Mouse (Mus musculus): ENCODE measurements around the gene Jtb. TPM values are rescaled to one million over a fixed set of nuclear protein-coding genes. Genes with fewer than 3 reads are reported as not detected.
A peak's percentile ranks its signal among the peaks of the same experiment; 100 is the strongest.
"Not testable (repeated sequence)": the region's sequence is repeated elsewhere in the genome, so short reads cannot be mapped to it uniquely, and the experiment has no call there.

Jtb gene
- polyA plus RNA-seq, 1 experiment from 2014 or later: 78.4 TPM

- H3K4me2 ChIP-seq; ATAC-seq (replicated peaks; ENCODE audit: insufficient number of reproducible peaks, insufficient read depth, low FRiP score, low read depth); H3K27me3 ChIP-seq; H3K9ac ChIP-seq; H3K9me3 ChIP-seq (replicated peaks); H3K4me3 ChIP-seq; H3K27ac ChIP-seq: not testable (repeated sequence)
- H3K4me1 ChIP-seq (replicated peaks): peaks cover 26% of the 10 kb centered on the region
- WGBS: 75% methylated on average over 2 of the region's 2 CpGs
- peaks cover 21% of the 10 kb centered on the region for H3K36me3 ChIP-seq
Observed at GRCm38 (mm10) chr3:90252659-90253058, 21.3 kb downstream of the Jtb start.

- not testable (repeated sequence) for H3K9me3 ChIP-seq (replicated peaks); H3K27ac ChIP-seq; H3K4me2 ChIP-seq; ATAC-seq (replicated peaks; ENCODE audit: insufficient number of reproducible peaks, insufficient read depth, low FRiP score, low read depth); H3K27me3 ChIP-seq; H3K9ac ChIP-seq; H3K4me3 ChIP-seq
- peaks cover 26% of the 10 kb centered on the region for H3K36me3 ChIP-seq
- WGBS: 67% methylated on average over 1 of the region's 1 CpGs
- peaks cover 25% of the 10 kb centered on the region for H3K4me1 ChIP-seq (replicated peaks)
Observed at GRCm38 (mm10) chr3:90253174-90253573, 21.8 kb downstream of the Jtb start.

DNA sequence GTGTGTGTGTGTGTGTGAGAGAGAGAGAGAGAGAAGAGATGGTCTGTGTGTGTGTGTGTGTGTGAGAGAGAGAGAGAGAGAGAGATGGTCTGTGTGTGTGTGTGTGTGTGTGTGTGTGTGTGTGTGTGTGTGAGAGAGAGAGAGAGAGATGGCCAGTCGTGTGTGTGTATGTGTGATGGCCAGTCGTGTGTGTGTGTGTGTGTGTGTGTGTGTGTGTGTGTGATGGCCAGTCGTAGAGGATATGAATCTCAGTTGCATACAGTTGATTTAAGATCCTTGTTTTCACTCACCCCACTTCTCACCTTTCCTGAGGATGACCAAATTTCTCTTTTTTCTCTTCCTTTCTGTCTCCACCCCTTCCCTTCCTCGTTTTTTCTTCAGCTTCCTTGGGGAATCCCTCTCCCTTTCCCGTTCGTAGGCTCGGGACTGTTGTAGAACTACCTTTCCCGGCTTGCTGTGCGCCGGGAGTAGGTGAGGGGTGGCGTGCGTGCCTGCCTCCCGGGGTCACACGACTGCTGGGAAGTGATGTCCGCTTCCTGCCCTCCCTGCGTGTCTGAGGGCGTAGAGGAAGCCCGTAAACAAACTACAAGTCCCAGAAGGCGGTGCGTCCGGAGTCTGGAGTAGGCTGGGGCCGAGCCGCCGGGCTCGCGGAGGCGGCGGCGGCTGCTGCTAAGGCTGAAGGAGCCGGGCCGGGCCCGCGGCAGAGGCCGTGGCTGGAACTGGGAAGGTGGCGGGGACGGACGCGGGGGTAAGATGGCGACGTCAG is 22.4 kb downstream of the Jtb start, which contains the start of gene Crtc2:
Gene Crtc2 (plus strand): TSS at position 511 of the 766 bp plus-strand sequence.
- peak within 1 kb of the TSS; percentile 94 for H3K9ac ChIP-seq
- no peaks in the 10 kb centered on the region for H3K27me3 ChIP-seq
- H3K27ac ChIP-seq: peak within 1 kb of the TSS; percentile 92
- H3K36me3 ChIP-seq: peaks cover 32% of the 10 kb centered on the region
- H3K4me1 ChIP-seq (replicated peaks): peaks cover 23% of the 10 kb centered on the region
- peak within 1 kb of the TSS; percentile 73 for H3K4me2 ChIP-seq
- no peaks in the 10 kb centered on the region for H3K9me3 ChIP-seq (replicated peaks)
- peak; percentile 98 for ATAC-seq (replicated peaks; ENCODE audit: insufficient number of reproducible peaks, insufficient read depth, low FRiP score, low read depth)
- peak within 1 kb of the TSS; percentile 97 for H3K4me3 ChIP-seq
- 1% methylated on average over 40 of the region's 40 CpGs for WGBS

DNA sequence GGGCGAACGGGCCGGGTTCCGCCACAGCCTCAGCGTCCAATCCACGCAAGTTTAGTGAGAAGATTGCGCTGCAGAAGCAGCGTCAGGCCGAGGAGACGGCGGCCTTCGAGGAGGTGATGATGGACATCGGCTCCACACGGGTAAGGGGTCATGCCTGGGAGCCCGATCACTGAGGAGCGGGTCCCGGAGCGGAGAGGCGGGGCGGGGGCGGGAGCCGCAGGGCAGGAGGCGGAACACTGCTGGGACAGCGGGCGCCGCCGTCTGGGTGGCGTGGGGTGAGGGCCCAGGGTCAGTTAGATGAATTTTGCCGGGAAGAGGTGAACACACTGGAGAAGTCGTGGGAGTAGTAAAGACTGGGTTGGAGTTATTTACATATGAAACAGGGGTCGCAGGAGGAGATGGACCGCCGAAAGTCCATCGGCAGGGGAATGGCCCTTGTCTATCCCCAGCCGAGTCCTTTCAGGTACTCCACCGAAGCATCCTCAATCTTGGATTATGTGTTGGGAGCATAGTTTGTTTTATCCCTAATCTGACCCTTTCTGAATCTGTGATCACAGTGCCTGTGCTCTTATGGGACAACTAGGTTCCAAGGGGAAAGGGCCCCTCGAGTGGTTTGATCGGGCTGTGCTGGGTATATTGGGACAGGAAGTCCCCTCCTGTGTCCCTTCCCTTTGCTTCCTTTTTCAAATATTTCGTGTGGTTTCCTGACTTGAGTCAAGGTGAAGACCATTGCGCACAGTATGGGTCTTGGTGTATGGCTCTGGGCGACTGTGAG is 23.2 kb downstream of the Jtb start:
- peak overlapping the region; percentile 92 for H3K27ac ChIP-seq
- H3K4me1 ChIP-seq (replicated peaks): peaks cover 17% of the 10 kb centered on the region
- peak overlapping the region; percentile 94 for H3K9ac ChIP-seq
- no peaks in the 10 kb centered on the region for H3K9me3 ChIP-seq (replicated peaks)
- H3K4me3 ChIP-seq: peak overlapping the region; percentile 97
- H3K36me3 ChIP-seq: peaks cover 36% of the 10 kb centered on the region
- ATAC-seq (replicated peaks; ENCODE audit: insufficient number of reproducible peaks, insufficient read depth, low FRiP score, low read depth): peak; percentile 62
- H3K4me2 ChIP-seq: peak overlapping the region; percentile 73
- under 1% methylated on average over 41 of the region's 41 CpGs for WGBS
- H3K27me3 ChIP-seq: no peaks in the 10 kb centered on the region

GRCm38 (mm10) chr3:90255194-90255565 is 23.8 kb downstream of the Jtb start:
- peak overlapping the region; percentile 92; the same call in 1 of the 2 replicates for H3K27ac ChIP-seq
- no peak for ATAC-seq (replicated peaks; ENCODE audit: insufficient number of reproducible peaks, insufficient read depth, low FRiP score, low read depth)
- no peaks in the 10 kb centered on the region for H3K27me3 ChIP-seq
- H3K9me3 ChIP-seq (replicated peaks): no peaks in the 10 kb centered on the region
- H3K4me2 ChIP-seq: peak overlapping the region; percentile 73
- peak overlapping the region; percentile 97 for H3K4me3 ChIP-seq
- peaks cover 42% of the 10 kb centered on the region for H3K36me3 ChIP-seq
- peaks cover 17% of the 10 kb centered on the region for H3K4me1 ChIP-seq (replicated peaks)
- H3K9ac ChIP-seq: peak overlapping the region; percentile 94
- 16% methylated on average over 2 of the region's 2 CpGs for WGBS

- Histone ChIP-seq H3K36me3 (peaks cover 45% of the 10 kb centered on the region), H3K9me3 (replicated peaks) (no peaks in the 10 kb centered on the region), H3K4me2 (peak overlapping the region; percentile 73; the same call in 1 of the 2 replicates), H3K27me3 (no peaks in the 10 kb centered on the region), H3K4me1 (replicated peaks) (peaks cover 14% of the 10 kb centered on the region), H3K9ac (no peak overlapping the region), H3K27ac (no peak overlapping the region), H3K4me3 (no peak overlapping the region)
- WGBS: 90% methylated on average over 14 of the region's 14 CpGs
- ATAC-seq (replicated peaks; ENCODE audit: insufficient number of reproducible peaks, insufficient read depth, low FRiP score, low read depth): no peak
Observed at GRCm38 (mm10) chr3:90255784-90256353, 24.5 kb downstream of the Jtb start.

DNA sequence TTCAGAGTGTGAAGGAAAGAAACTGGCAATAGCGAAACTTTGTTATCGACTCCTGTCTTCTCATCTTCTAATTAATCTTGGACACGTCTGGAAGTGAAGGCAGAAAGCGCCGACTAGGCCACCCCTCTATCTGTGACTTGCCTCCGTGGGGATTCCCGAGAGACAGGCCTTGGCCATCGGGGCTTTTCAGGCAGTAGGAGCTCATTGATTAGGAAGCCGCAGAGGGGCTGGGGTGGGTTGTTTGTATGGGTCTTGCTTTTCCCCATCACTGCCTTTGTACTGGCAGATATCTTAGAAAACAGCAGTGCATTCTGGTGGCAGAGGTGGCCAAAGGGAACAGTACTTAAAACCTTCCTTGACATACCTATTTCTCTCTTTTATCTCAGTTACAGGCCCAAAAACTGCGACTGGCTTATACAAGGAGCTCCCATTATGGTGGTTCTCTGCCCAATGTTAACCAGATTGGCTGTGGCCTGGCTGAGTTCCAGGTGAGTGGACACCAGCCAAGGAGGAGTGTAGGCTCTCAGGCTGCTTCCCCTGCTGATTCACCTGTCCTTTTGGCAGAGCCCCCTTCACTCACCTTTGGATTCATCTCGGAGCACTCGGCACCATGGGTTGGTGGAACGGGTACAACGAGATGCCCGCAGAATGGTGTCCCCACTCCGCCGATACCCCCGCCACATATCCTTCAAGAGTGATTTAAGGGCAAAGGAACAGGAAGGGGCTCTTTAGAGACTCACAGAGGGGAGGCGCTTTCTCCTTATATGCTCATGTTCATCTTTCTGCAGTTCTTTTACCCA is 25.5 kb downstream of the Jtb start:
- no peak overlapping the region for H3K4me3 ChIP-seq
- H3K4me1 ChIP-seq (replicated peaks): peaks cover 14% of the 10 kb centered on the region
- H3K9me3 ChIP-seq (replicated peaks): no peaks in the 10 kb centered on the region
- no peaks in the 10 kb centered on the region for H3K27me3 ChIP-seq
- no peak for ATAC-seq (replicated peaks; ENCODE audit: insufficient number of reproducible peaks, insufficient read depth, low FRiP score, low read depth)
- no peak overlapping the region for H3K27ac ChIP-seq
- no peak overlapping the region for H3K4me2 ChIP-seq
- H3K36me3 ChIP-seq: peaks cover 43% of the 10 kb centered on the region
- WGBS: 88% methylated on average over 19 of the region's 19 CpGs
- no peak overlapping the region for H3K9ac ChIP-seq

DNA sequence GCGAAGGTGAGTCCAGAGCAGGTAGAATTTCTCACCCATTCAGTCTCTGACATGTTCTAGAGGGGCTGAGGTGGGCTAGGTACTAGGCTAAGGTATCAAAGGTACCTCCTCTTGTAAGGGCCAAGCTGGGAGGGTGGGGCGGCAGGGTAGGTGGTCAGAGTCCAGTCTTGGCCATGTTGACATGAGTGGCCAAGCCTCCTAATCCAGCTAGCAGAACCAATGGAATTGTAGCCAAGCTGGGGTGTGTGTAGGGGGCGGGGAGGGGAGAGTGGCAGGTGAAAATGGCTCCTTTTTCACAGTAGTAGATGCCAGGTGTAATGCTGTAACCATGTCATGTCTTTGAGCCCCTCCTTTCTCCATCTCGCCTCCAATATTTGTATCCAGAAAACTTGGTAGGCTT is 27.1 kb downstream of the Jtb start:
- no peak overlapping the region for H3K9ac ChIP-seq
- no peaks in the 10 kb centered on the region for H3K27me3 ChIP-seq
- ATAC-seq (replicated peaks; ENCODE audit: insufficient number of reproducible peaks, insufficient read depth, low FRiP score, low read depth): no peak
- WGBS: 85% methylated on average over 4 of the region's 4 CpGs
- H3K9me3 ChIP-seq (replicated peaks): no peaks in the 10 kb centered on the region
- H3K4me3 ChIP-seq: no peak overlapping the region
- no peak overlapping the region for H3K4me2 ChIP-seq
- peaks cover 59% of the 10 kb centered on the region for H3K36me3 ChIP-seq
- H3K4me1 ChIP-seq (replicated peaks): peaks cover 11% of the 10 kb centered on the region
- no peak overlapping the region for H3K27ac ChIP-seq

DNA sequence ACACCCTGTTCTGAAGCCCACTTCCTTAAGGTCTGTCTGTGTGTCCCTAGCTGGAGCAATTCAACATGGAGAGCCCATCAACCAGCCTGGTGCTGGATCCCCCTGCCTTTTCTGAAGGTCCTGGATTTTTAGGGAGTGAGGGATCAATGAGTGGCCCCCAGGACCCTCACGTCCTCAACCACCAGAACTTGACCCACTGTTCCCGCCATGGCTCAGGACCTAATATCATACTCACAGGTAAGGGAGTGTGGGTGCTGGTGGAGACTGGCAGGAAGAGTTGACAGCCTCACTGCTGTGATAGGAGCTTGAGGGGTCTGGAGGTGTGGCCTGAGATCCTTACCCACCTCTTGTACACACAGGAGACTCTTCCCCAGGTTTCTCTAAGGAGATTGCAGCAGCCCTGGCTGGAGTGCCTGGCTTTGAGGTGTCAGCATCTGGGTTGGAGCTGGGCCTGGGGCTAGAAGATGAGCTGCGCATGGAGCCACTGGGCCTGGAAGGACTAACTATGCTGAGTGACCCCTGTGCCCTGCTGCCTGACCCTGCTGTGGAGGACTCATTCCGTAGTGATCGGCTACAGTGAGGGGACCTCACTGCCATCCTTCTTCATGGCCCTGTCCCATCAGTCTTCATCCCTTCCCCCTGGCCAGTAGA is 31.8 kb downstream of the Jtb start:
- 87% methylated on average over 5 of the region's 5 CpGs for WGBS
- H3K9ac ChIP-seq: no peak overlapping the region
- no peak for ATAC-seq (replicated peaks; ENCODE audit: insufficient number of reproducible peaks, insufficient read depth, low FRiP score, low read depth)

DNA sequence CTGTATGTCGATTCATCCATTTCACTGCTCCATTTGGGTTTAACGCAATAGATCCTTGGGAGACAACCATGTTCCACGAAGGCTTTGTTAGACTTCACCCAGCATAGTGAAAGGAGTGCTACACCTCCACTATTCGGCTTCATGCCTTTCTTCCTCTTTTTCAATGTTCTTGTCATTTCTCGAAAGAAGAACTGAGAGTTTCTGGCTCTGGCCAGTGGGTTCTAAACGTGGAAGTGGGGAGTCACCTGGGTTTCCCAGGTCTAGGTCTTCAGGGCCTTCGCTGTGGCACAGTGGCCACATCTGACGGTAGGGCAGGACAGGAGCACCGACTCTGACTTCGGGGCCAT is 33.3 kb downstream of the Jtb start:
- no peaks in the 10 kb centered on the region for H3K9me3 ChIP-seq (replicated peaks)
- 32% methylated on average over 10 of the region's 10 CpGs for WGBS
- peak overlapping the region; percentile 79 for H3K4me3 ChIP-seq
- peaks cover 20% of the 10 kb centered on the region for H3K4me1 ChIP-seq (replicated peaks)
- no peaks in the 10 kb centered on the region for H3K27me3 ChIP-seq
- peaks cover 41% of the 10 kb centered on the region for H3K36me3 ChIP-seq
- H3K4me2 ChIP-seq: peak overlapping the region; percentile 89
- peak overlapping the region; percentile 100; the same call in 1 of the 2 replicates for H3K27ac ChIP-seq
- peak overlapping the region; percentile 88 for H3K9ac ChIP-seq
- no peak for ATAC-seq (replicated peaks; ENCODE audit: insufficient number of reproducible peaks, insufficient read depth, low FRiP score, low read depth)

More for the DNA sequence above, 31.8 kb downstream of the Jtb start:
- peaks cover 55% of the 10 kb centered on the region for H3K36me3 ChIP-seq
- H3K27ac ChIP-seq: no peak overlapping the region
- peaks cover 20% of the 10 kb centered on the region for H3K4me1 ChIP-seq (replicated peaks)
- no peak overlapping the region for H3K4me2 ChIP-seq
- H3K27me3 ChIP-seq: no peaks in the 10 kb centered on the region
- no peaks in the 10 kb centered on the region for H3K9me3 ChIP-seq (replicated peaks)
- no peak overlapping the region for H3K4me3 ChIP-seq

Measured in heart, embryonic 15.5 days (tissue).